Mouse (Mus musculus) inflammation-experienced regulatory T-cells, adult 6 months (primary cell): ENCODE data around the gene Scnn1a. TPM values are rescaled to one million over a fixed set of nuclear protein-coding genes. Genes with fewer than 3 reads are reported as not detected.

Source experiments
- ATAC-seq: one replicate; pipeline ENCODE4 v1.8.0; 2017
- polyA plus RNA-seq, 3 experiments: library from polyadenylated mRNA; unstranded; fragments of 100-300 nt; shearing (Covaris generic); gene quantifications; one replicate each; pipeline ENCODE4 v1.2.1; 2017

Gene Scnn1a
- polyA plus RNA-seq, 3 experiments from 2014 or later: not detected

DNA sequence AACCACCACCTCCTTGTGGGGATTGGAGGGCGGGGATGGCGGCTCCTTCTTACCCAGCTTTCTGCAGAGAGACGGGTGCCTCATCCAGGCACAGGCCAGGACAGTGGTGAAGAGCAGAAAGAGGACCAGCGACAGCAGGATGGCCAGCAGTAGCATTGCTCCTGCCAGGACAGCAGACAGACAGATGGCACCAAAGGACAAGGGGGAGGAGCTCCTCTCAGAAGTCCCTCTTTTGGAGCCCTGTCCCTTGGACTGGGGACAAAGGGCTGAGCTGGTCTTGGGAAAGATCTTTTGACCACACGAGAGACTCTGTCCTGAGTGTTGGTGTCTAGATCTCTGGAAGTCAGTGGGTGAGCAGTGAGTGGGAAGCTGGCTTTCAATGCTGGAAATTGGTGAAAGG lies 11.1 kb upstream of the Scnn1a start:
- no peak for ATAC-seq

DNA sequence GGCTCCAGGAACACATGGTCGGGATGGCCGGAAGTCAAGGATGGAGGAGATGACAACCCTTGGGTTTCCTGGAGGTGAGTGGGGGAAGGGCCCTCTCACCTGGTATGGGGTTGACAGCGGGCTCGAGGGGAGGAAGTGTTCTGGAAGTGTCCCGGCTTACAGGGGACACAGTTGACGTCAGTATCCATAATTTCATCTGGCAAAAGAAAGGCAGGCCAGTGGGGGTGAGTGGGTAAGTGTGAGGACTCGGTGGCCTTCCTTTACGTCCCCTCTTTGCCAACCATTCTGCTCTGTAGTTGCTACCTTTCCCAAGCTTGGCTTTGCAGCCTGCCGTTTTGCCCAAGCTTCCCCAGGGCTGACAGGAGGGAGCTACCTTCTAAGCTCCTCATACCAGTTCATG lies 8.3 kb upstream of the Scnn1a start:
- no peak for ATAC-seq

DNA sequence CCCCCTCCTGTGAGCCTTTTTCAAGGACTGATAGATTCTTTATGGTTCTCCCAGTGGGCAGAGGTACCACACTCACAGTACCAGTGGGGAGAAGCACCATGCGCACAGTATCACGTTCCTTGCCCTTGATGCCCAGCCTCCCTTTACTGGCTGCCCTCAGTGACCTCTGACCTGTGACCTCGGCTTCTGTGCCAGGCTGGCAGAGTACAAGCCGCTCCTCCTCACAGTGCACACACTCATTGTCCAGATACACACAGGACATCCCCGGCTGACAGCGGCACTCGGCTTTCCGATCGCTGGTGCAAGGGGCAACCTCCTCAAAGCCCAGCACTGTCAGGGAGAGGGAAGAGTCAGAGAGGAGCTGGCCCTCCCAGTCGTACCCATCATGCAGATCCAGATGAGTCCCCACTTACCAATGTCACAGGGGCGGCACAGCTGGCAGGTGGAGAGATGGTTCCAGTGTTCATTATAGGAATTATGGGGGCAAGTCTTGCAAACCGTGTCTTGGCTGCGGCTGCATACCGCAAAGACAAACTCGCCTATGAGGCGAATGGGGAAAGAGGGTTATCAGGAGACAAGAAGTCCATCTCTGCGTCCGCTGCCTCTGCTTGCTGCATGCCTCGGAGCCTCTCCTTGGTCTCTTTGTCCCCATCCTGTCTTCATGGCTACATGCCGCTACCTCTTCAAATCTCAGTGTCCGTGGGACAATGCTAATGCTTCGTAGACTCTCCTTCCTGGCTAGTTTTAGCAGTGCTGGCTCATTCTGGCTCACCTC lies 7.7 kb upstream of the Scnn1a start:
- ATAC-seq: no peak

DNA sequence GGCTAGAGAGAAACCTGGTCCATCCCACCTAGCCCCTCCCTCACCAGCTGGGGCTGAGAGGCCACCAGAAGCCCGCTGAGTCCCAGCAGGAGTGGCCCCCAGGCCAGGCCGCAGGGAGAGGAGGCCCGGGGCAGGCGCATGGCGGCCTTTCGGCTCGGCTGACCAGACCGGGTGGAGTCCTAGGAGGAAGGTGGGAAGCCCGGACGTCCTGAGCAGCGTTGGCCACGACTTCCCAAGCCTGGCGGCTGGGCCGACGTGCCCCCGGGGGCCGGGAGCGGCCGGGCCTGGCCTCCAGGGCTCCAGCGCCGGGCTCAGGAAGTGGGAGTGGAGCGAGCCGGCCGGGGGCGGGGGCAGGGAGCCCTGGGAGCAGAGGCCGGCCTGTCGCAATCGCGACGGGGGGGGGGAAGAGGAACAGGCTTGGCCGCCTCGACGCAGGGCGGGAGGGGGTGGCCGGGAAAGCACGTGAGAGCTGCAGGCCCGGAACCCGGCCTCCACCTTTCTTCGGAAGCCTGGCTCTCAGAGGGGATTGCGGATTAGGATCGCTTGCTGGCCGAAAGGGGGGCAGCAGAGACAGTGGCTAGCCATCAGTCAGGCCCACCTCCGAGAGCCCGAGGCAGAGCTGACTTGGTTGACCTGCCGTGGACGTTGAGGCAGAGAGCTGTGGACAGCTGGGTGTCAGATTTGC lies 6.8 kb upstream of the Scnn1a start, which contains the start of gene Ltbr:
TSS of gene Ltbr (minus strand) at position 340 of the 685 bp plus-strand sequence.
- no peak for ATAC-seq

DNA sequence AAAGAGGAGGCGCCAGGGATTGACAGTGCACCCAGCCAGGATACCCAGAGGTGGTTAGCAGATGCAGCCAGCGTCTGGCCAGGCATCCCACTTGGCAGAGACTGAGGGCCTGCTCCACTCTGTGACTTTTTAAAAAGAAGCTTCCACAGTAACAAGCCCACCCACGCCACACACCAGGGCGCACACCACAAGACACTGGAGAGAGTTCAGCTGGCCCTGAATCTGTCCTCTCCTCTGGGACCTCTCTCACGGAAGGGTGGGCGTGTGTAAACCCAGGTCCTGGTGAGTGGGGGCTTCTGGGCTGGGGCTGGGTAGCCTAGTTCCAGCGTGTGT lies 6.3 kb upstream of the Scnn1a start:
- no peak for ATAC-seq

DNA sequence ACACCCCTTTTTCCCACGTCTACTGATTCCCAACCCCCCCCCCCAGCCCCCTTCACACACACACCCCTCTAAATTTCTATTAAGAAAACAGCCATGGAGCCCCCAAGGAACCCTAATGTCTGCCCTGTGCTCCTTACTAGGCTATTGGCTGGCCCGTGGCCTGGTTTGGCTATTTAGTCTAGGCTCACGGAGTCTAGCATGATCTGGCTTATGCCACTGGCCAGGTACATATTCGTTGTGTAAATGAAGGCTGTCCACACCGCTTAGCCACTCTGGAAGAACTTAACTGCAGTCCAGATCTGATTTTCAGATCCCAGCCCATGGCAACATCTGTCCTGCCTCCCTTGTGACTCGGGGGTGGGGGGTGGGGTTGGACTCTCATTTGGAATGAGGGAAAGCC lies 5.7 kb upstream of the Scnn1a start:
- ATAC-seq: no peak

DNA sequence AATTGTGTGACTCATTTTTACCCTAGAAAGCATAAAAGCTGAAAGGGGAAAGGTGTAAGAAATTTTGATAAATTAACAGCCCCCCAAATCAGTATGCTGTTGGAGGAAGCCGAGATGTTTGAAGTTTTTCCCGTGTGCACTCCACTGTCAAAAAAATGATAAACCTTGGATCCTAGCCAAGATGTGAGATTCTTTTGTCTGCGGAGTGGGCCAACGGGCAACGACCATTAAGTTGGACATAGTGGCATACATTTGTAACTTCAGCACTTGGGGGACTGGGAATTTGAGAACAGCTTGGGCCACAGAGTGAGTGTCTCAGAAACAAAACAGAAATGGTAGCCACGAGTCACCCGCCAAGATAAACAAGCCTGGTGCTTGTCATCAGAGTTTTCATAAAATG lies 3.4 kb upstream of the Scnn1a start:
- ATAC-seq: no peak

DNA sequence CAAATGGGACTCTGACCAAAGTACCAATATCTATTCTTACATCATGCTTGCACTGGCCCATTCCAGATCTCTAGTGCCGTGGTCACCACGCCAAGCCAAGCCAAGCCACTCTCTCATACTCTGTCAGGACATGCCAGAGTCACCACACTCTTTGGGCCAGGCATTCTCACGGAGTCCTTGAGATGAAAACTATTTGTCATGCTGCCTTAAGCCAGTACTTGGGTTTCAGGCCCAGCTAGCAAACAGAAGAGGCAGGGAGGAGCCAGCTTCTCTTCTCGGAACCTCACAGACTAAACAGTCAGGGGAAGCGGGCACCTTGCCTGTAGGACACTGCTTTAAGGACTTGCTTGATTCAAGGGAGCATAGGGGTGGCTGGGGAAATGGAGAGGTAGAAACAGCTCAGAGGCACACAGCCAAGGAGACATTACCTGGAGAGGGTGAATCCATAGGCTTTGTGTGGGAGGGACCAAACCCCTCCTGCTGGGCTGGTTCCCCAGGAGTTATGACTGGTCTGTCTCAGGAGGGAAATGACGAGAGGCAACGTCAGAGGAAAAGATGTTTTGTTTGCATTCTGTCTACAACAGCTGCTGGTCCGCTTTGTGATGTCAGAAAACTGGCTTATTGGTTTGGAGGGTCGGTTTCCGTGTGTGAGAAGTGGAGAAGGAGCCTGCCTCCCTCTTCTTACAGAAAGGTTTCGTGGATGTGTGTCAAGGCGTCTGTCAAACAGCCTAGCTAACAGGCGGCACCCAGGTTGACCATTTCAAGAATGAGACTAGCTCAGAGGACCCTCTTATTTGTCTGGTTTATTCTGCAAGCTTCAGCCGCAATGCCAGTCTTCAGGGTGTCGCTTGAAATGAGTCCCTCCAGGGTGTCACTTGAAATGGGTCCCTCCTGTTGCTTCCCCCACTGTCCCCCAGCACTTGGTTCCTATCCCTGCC lies 1.2 kb upstream of the Scnn1a start:
- no peak for ATAC-seq

DNA sequence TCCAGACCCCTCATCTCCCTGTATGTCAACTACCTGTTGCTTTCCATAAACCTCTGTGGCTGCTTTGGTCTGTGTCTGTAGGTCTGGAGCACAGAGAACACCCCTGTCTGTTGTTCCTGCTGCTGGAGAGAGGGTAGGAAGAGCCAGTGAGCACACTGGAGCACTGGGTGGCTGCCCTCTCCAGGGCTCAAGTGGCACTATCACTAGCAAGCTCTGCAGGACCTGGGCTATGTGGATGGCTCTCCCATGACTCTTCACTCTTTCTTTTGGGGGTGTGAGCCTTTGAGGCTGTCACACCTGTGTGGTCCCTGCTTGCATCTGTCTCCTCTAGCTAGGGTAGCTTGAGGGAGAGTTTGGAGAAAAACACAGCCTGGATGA lies 551 bp upstream of the Scnn1a start:
- no peak for ATAC-seq

DNA sequence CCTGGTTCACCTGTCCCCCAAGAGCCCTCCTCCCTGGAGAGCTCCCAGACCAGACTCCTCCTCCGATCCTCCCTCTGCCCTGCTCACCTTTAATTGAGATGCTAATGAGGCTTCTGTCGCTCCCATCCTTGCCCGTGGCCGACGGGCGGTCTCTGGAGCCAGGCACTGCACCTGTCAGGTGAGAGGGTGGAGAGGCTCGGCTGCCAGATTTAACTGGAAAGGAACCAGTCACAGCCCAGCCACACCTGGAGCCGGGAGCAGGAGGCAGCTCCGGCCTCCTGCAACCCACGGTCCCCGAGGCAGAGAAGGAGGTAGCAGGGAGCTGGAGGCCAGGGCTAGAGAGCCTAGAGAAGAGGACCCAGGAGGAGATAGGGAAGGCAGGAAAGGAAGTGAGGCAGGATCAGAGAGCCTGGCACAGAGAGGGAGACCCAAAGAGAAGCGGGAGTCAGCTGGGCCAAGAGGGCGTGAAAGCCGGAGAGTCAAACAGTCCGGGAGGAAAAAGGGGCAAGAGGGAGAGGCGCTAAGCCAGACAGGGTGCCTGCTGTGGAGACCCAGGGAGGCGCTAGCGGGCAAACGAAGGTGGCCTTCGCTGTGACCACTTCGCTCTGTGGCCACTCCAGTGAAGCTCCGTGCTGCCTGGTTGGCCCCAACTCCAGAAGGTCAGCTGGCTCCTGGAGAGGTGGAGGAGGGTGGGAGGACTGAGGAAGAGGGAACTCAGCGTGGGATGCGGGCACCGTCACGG lies 826 bp downstream of the Scnn1a start:
- no peak for ATAC-seq

DNA sequence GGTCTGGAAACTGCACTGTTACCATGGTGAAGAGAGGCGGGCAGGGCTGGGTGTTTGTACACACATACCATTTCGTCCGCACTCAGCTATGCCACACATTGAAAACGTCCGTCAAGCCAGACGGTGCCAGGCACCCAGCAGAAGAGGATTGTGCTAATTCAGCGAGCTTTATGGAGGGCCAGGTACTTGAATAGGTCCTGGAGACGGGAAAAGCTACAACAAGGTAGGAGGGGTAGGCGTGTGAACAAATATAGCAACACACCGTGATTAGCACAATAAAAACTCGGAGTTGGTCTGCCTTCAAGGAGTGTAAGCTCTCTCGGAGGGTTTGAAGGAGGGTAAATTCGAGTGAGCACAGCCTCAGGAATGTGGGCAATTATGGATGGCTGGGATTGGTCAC lies 2.3 kb downstream of the Scnn1a start:
- ATAC-seq: no peak

DNA sequence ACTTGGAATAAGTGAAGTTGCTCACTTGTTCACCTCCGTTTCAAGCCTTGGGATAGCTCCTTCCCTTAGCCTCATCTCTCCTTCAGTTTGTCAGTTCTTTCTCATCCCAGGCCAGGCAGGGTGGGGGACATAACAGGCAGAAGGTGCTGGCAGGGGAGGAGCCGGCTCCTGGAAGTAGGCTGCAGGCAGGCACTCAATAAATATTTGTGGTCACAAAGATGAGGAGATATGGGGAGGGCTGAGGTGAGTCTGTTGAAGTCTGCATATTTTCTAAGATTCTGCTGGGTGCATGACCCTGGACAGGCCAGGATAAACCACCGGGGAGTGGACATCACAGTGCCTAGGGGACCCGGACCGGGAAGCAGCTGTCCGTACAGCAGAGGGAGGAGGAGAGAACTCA lies 3.1 kb downstream of the Scnn1a start:
- no peak for ATAC-seq

DNA sequence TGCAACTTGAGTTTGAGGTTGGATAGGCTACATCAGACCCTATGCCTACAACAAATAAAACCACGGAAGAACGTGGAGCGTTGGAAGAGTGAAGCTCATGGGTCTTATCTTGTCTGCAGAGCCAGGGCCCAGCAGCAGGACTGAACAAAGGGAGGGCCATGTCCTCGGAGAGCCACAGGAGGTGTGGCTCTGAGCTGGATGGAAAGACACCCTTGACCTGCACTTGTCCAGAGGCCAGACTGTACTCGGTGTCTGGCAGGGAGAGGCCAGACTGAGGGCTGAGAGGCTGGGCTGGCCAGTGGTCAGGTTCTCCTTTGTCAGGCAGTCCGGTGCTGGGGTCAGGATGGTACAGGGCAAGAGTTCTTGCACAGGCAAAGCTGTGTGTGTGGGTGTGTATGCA lies 4.9 kb downstream of the Scnn1a start:
- ATAC-seq: no peak

DNA sequence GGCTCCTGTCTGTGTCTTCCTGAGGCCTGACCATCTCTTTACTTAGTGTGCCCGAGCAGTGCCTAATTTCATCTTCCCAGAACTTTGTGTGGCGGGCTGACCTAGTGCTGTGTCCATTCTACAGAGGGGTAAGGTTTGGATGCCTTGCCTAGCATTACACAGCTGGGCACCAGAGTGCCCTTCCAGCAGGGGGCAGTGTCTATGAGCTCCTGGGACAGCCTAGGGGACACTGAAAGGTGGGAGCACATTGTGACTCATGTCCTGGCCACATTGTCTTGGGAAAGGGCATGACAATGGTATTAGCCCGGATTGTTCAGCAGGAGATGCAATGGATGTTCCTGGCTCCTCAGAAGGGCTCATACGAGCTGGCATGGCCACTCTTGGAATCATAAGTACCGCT lies 7.8 kb downstream of the Scnn1a start:
- ATAC-seq: no peak

DNA sequence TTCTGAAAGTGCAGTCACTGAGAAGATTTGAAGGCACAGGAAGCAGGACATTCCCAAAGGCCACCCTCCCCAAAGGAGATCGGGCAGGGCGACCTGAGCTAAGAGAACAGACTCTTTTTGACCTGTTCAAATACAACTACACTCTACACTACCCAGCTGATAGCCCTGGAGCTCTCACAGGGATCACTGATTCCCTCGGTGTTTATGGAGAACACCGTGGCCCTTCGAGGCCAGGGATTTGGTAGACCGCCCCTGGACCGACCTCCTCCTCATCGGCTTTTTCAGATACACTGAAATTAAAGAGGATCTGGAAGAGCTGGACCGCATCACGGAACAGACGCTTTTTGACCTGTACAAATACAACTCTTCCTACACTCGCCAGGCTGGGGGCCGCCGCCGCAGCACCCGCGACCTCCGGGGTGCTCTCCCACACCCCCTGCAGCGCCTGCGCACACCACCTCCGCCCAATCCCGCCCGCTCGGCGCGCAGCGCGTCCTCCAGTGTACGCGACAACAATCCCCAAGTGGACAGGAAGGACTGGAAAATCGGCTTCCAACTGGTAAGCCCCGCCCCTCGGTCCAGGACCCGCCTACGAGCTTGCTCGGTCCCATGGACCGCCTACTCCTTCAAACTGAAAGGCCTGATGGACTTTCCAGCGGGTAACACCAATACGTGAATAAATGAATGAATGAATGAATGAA lies 10.3 kb downstream of the Scnn1a start:
- ATAC-seq: no peak

DNA sequence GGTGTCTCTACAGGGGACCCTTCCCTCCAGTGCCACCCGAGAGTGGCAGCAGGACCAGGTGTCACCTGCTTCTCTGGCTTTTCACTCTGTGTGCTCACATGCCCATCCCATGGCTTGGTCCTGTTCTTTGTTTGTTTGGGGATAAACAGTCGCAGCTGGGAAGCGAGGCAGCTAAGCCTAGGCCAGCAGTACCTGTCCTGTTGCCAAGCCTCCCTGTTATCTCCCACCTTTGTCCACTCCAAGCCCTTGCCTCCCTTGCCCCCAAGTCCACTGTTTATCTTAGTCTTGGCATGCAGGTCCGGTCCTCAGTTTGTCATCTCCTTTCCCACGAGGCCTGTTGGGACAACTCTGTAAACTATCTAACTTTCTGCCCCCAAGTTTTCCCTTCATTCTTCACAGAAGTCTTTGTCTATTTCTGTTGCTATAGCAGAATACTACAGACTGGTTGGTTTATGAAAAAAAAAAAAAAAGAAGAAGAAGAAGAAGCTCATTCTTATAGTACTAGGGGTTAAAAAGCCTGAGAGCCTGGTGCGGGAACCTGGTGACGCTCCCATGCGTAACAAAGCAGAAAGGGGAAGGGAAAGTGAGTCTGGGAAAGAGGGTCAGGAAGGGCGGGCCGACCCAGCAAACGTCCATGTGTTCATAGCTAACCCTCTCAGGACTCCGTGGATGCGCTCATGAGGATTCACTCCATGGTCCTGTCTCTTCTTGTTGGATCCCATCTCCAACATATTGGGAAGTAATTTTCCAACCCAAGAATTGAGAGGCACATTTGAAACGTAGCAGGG lies 12.8 kb downstream of the Scnn1a start:
- no peak for ATAC-seq

DNA sequence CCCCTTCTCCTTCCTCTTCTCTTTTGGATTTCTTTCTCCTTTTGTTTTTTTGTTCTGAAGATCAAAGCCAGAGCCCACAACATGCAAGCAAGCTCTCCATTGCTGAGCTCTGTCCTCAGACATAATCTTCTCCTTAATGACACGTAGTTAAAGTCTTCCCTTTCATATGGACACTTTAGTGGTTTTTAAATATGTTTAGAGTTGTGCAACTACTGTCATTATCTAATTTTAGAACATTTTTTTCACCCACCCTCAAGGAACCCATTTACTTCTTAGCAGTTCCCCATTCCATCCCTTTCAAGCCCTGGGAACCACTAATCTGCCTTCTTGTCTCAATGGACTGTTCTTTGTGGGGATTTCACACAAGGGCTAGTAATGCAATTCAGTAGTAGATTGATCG lies 13.9 kb downstream of the Scnn1a start:
- ATAC-seq: no peak

DNA sequence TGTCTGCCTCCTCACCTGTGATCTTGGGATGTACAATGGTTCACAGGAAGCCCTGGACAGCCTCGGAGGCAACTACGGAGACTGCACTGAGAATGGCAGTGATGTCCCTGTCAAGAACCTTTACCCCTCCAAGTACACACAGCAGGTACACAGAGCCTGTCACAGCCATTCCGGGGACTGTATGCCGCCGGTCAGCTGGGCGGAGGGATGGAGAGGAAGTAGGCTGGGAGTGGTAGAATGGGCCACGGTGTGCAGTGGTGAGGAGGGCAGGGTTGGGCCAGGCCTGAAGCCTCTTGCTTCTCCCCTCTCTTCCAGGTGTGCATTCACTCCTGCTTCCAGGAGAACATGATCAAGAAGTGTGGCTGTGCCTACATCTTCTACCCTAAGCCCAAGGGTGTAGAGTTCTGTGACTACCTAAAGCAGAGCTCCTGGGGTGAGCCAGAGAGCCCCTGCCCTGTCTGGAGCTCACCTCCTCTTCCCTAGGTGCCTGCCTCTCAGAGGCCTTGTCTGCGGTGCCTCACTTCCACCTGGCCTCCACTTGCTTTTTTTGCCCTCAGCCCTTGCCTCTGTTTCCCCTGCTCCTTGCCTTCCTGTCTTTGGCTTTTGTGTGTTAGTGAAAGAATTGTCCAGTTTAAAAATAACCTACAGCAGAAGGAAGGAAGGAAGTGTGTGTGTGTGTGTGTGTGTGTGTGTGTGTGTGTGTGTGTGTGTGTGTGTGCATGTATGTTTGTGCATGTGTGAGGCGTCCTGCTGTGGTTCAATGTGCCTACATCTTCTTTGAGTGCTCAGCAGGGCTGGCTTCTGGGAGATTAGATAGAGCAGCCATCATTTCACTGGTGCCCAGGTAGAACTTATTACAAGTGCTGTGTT lies 18.6 kb downstream of the Scnn1a start:
- no peak for ATAC-seq

DNA sequence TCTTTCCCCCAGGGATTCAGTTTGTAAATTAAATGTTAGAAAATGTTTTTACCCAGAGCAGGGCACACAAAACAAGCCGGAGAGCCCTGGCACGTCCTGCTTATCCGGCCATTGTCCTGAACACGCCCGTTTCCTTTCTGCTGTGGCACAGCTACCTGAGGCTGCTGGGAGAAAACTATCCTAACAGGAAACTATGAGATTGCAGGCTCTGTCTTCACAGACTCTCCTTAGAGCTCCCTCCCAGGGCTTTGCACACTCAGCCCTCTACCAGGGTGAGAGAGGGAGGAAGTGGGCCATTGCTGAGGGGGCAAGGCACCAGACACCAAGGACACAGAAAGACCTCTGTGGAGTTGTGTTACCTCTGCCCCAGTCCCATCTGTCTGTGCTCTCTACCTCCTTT lies 19.8 kb downstream of the Scnn1a start:
- no peak for ATAC-seq

DNA sequence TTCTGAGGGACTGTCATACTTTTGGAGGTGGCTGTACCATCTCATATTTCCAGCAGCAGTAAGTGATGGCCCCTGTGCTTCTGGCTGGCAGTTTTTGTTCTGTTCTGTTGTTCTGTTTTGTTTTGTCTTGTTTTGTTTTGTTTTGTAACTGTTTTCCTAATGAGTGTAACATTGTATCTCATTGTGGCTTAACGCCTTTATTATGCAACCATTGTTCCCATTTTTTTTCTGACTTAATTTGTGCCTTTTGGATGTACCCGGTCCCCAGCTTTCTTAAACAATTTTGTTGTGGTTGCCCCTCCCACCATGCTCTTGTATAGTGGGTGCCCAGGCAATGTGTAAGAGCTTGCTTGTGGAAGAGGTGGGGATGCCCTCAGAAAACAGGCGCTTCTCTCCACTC lies 21.7 kb downstream of the Scnn1a start:
- no peak for ATAC-seq
